Mouse (Mus musculus): ENCODE measurements around the gene Shroom3.

Shroom3 gene

GRCm38 (mm10) chr5:92931298-92931697 lies 248.1 kb downstream of the Shroom3 start:
- DNase-seq (ENCODE audit: low spot score in 2 of 2): no peak

GRCm38 (mm10) chr5:92933010-92933409 lies 249.8 kb downstream of the Shroom3 start:
- DNase-seq (ENCODE audit: low spot score in 2 of 2): no peak

GRCm38 (mm10) chr5:92933599-92934217 lies 250.5 kb downstream of the Shroom3 start:
- no peak for DNase-seq (ENCODE audit: low spot score in 2 of 2)

GRCm38 (mm10) chr5:92934269-92934939 lies 251.2 kb downstream of the Shroom3 start:
- DNase-seq (ENCODE audit: low spot score in 2 of 2): no peak

GRCm38 (mm10) chr5:92935883-92936282 lies 252.6 kb downstream of the Shroom3 start:
- no peak for DNase-seq (ENCODE audit: low spot score in 2 of 2)

GRCm38 (mm10) chr5:92937701-92938100 lies 254.5 kb downstream of the Shroom3 start:
- no peak for DNase-seq (ENCODE audit: low spot score in 2 of 2)

- no peak for DNase-seq (ENCODE audit: low spot score in 2 of 2)
These were observed 256.2 kb downstream of the Shroom3 start for GRCm38 (mm10) chr5:92939246-92939995.

- no peak for DNase-seq (ENCODE audit: low spot score in 2 of 2)
These were observed 258.9 kb downstream of the Shroom3 start for GRCm38 (mm10) chr5:92942166-92942565.

- DNase-seq (ENCODE audit: low spot score in 2 of 2): no peak
These were observed 259.3 kb downstream of the Shroom3 start for GRCm38 (mm10) chr5:92942577-92942976.

- no peak for DNase-seq (ENCODE audit: low spot score in 2 of 2)
These were observed 261.6 kb downstream of the Shroom3 start for GRCm38 (mm10) chr5:92944867-92945266.

- DNase-seq (ENCODE audit: low spot score in 2 of 2): no peak
These were observed 265.9 kb downstream of the Shroom3 start for GRCm38 (mm10) chr5:92948972-92949745.

- DNase-seq (ENCODE audit: low spot score in 2 of 2): no peak
These were observed 267.3 kb downstream of the Shroom3 start for GRCm38 (mm10) chr5:92950583-92950982.

- DNase-seq (ENCODE audit: low spot score in 2 of 2): no peak
These were observed 267.8 kb downstream of the Shroom3 start for GRCm38 (mm10) chr5:92951079-92951478.

GRCm38 (mm10) chr5:92953865-92954264 lies 270.6 kb downstream of the Shroom3 start:
- DNase-seq (ENCODE audit: low spot score in 2 of 2): no peak

- peak in 1 of 2 experiments; percentile 81 for DNase-seq (ENCODE audit: low spot score in 2 of 2)
These were observed 271.1 kb downstream of the Shroom3 start for GRCm38 (mm10) chr5:92954323-92954722.

GRCm38 (mm10) chr5:92954827-92955475 lies 271.7 kb downstream of the Shroom3 start:
- DNase-seq (ENCODE audit: low spot score in 2 of 2): peak in 1 of 2 experiments; percentile 25

- no peak for DNase-seq (ENCODE audit: low spot score in 2 of 2)
These were observed 276.1 kb downstream of the Shroom3 start for GRCm38 (mm10) chr5:92959287-92959686.

- no peak for DNase-seq (ENCODE audit: low spot score in 2 of 2)
These were observed 276.5 kb downstream of the Shroom3 start for GRCm38 (mm10) chr5:92959708-92960107.

GRCm38 (mm10) chr5:92961353-92961752 lies 278.1 kb downstream of the Shroom3 start:
- DNase-seq (ENCODE audit: low spot score in 2 of 2): no peak

- DNase-seq (ENCODE audit: low spot score in 2 of 2): no peak
These were observed 278.6 kb downstream of the Shroom3 start for GRCm38 (mm10) chr5:92961770-92962231.

- no peak for DNase-seq (ENCODE audit: low spot score in 2 of 2)
These were observed 281.5 kb downstream of the Shroom3 start for GRCm38 (mm10) chr5:92964691-92965090.

Data from cerebellum, postnatal 4 days (tissue).